Mouse (Mus musculus) effector memory CD4-positive, alpha-beta T cell, adult 7 months (primary cell): ENCODE data around the gene Polr2l. TPM values are rescaled to one million over a fixed set of nuclear protein-coding genes. Genes with fewer than 3 reads are reported as not detected.

Experiments used
- polyA plus RNA-seq: library from polyadenylated mRNA; unstranded; fragments of 100-300 nt; shearing (Covaris generic); gene quantifications from one replicate; pipeline ENCODE4 v1.2.1, GENCODE M21; 2017

The Polr2l gene
- 24.2 TPM for polyA plus RNA-seq

GRCm38 (mm10) chr7:141475011-141475804, at the start of gene Polr2l, which contains the start of gene Tspan4:
Polr2l (minus strand) TSS chr7:141475132.
Tspan4 (plus strand) TSS chr7:141475240.

GRCm38 (mm10) chr7:141467230-141468030, 7.5 kb downstream of the Polr2l start, which contains the start of gene Cd151:
Cd151 (plus strand) TSS chr7:141467392.

GRCm38 (mm10) chr7:141460391-141461113, 14.4 kb downstream of the Polr2l start, which contains the start of gene Cracr2b:
Cracr2b (plus strand) TSS chr7:141461094.

GRCm38 (mm10) chr7:141454967-141455551, 19.9 kb downstream of the Polr2l start, which contains the start of gene Pnpla2:
Pnpla2 (plus strand) TSS chr7:141455198.

GRCm38 (mm10) chr7:141447110-141447991, 27.6 kb downstream of the Polr2l start, which contains the start of gene Rplp2:
Rplp2 (plus strand) TSS chr7:141447370.

GRCm38 (mm10) chr7:141443828-141444237, 31.1 kb downstream of the Polr2l start, which contains the start of gene Pidd1:
Pidd1 (minus strand) TSS chr7:141444025.

GRCm38 (mm10) chr7:141437178-141438120, 37.5 kb downstream of the Polr2l start, which contains the start of gene Slc25a22:
Slc25a22 (minus strand) TSS chr7:141437892.

GRCm38 (mm10) chr7:141429310-141429709, 45.6 kb downstream of the Polr2l start, which contains the start of gene Cend1:
Cend1 (minus strand) TSS chr7:141429491.

Other genes with a start within 250 kb of the Polr2l start
- 95.3 TPM for gene Phrf1, start 246.3 kb downstream of the Polr2l start, polyA plus RNA-seq
- 405 TPM for gene Irf7, start 208.7 kb downstream of the Polr2l start, polyA plus RNA-seq
- not detected for gene Cdhr5, start 198.3 kb downstream of the Polr2l start, polyA plus RNA-seq
- gene Sct, start 196.0 kb downstream of the Polr2l start, polyA plus RNA-seq = not detected
- gene Drd4, start 183.1 kb downstream of the Polr2l start, polyA plus RNA-seq = not detected
- gene Deaf1, start 147.4 kb downstream of the Polr2l start, polyA plus RNA-seq = 53.6 TPM
- 23.2 TPM for gene Tmem80, start 147.4 kb downstream of the Polr2l start, polyA plus RNA-seq
- 0.23 TPM for gene Eps8l2, start 136.3 kb downstream of the Polr2l start, polyA plus RNA-seq
- 201 TPM for gene Taldo1, start 82.9 kb downstream of the Polr2l start, polyA plus RNA-seq
- gene Gatd1, start 61.0 kb downstream of the Polr2l start, polyA plus RNA-seq = 23.2 TPM
- not detected for gene Cend1, start 45.6 kb downstream of the Polr2l start, polyA plus RNA-seq
- 51.0 TPM for gene Slc25a22, start 37.2 kb downstream of the Polr2l start, polyA plus RNA-seq
- gene Pidd1, start 31.1 kb downstream of the Polr2l start, polyA plus RNA-seq = 4.1 TPM
- 1,870 TPM for gene Rplp2, start 27.8 kb downstream of the Polr2l start, polyA plus RNA-seq
- gene Pnpla2, start 19.9 kb downstream of the Polr2l start, polyA plus RNA-seq = 167 TPM
- not detected for gene Cracr2b, start 14.0 kb downstream of the Polr2l start, polyA plus RNA-seq
- gene Cd151, start 7.7 kb downstream of the Polr2l start, polyA plus RNA-seq = 3.2 TPM
- 0.55 TPM for gene Tspan4, start 108 bp upstream of the Polr2l start, polyA plus RNA-seq
- gene Chid1, start 64.7 kb upstream of the Polr2l start, polyA plus RNA-seq = 16.0 TPM
- 50.4 TPM for gene Ap2a2, start 87.0 kb upstream of the Polr2l start, polyA plus RNA-seq
- 0.07 TPM for gene Muc6, start 180.2 kb upstream of the Polr2l start, polyA plus RNA-seq
- gene Muc2, start 215.2 kb upstream of the Polr2l start, polyA plus RNA-seq = 1.7 TPM